Mouse (Mus musculus): Measurements from ENCODE around the gene Gm20604. TPM values are rescaled to one million over a fixed set of nuclear protein-coding genes. Genes with fewer than 3 reads are reported as not detected.

Gm20604 gene
- polyA plus RNA-seq (2015; fragmentation: Nextera tagmentation; extraction: Ambion mirVana), result 40.7 and 43.7 TPM in 2 replicates

GRCm38 (mm10) chr12:102758403-102758756 lies at the start of gene Gm20604:
TSS of gene Gm20604 (minus strand) at chr12:102758672.
- Histone ChIP-seq H3K9ac (peak within 1 kb of the TSS; percentile 87), H3K4me3 (peak within 1 kb of the TSS; percentile 87), H3K27me3 (no peaks in the 10 kb centered on the region), H3K9me3 (no peaks in the 10 kb centered on the region), H3K36me3 (peaks cover 8% of the 10 kb centered on the region; the same call in 1 of the 2 replicates), H3K27ac (peak within 1 kb of the TSS; percentile 93), H3K4me2 (peak within 1 kb of the TSS; percentile 95), H3K4me1 (replicated peaks) (peaks cover 37% of the 10 kb centered on the region)
- WGBS, result under 1% methylated on average over 10 of the region's 10 CpGs
- peak; percentile 4; the same call in 1 of the 2 replicates for ATAC-seq (ENCODE audit: low FRiP score)

- no peaks in the 10 kb centered on the region for H3K27me3 ChIP-seq
- WGBS, result 90% methylated on average over 2 of the region's 2 CpGs
- H3K4me3 ChIP-seq, result no peak overlapping the region
- no peaks in the 10 kb centered on the region for H3K4me1 ChIP-seq (replicated peaks)
- no peaks in the 10 kb centered on the region for H3K9me3 ChIP-seq
- H3K27ac ChIP-seq, result no peak overlapping the region
- H3K9ac ChIP-seq, result no peak overlapping the region
- peaks cover 5% of the 10 kb centered on the region; the same call in 1 of the 2 replicates for H3K36me3 ChIP-seq
- H3K4me2 ChIP-seq, result no peak overlapping the region
- ATAC-seq (ENCODE audit: low FRiP score), result no peak
These were observed 41.1 kb upstream of the Gm20604 start for GRCm38 (mm10) chr12:102799528-102799927.

GRCm38 (mm10) chr12:102787927-102788326 lies 29.5 kb upstream of the Gm20604 start:
- H3K4me2 ChIP-seq, result no peak overlapping the region
- H3K36me3 ChIP-seq, result peaks cover 77% of the 10 kb centered on the region
- no peaks in the 10 kb centered on the region for H3K9me3 ChIP-seq
- H3K27ac ChIP-seq, result no peak overlapping the region
- no peaks in the 10 kb centered on the region for H3K4me1 ChIP-seq (replicated peaks)
- H3K4me3 ChIP-seq, result no peak overlapping the region
- WGBS, result 93% methylated on average over 7 of the region's 7 CpGs
- H3K27me3 ChIP-seq, result no peaks in the 10 kb centered on the region
- ATAC-seq (ENCODE audit: low FRiP score), result no peak
- H3K9ac ChIP-seq, result no peak overlapping the region

GRCm38 (mm10) chr12:102785593-102785985 lies 27.1 kb upstream of the Gm20604 start:
- Histone ChIP-seq H3K36me3 (peaks cover 63% of the 10 kb centered on the region), H3K9me3 (no peaks in the 10 kb centered on the region), H3K27ac (no peak overlapping the region), H3K9ac (no peak overlapping the region), H3K27me3 (no peaks in the 10 kb centered on the region), H3K4me2 (no peak overlapping the region), H3K4me1 (replicated peaks) (no peaks in the 10 kb centered on the region), H3K4me3 (no peak overlapping the region)
- ATAC-seq (ENCODE audit: low FRiP score), result no peak
- 64% methylated on average over 5 of the region's 5 CpGs for WGBS

- no peak overlapping the region for H3K4me2 ChIP-seq
- H3K4me1 ChIP-seq (replicated peaks), result no peaks in the 10 kb centered on the region
- H3K27ac ChIP-seq, result no peak overlapping the region
- no peaks in the 10 kb centered on the region for H3K9me3 ChIP-seq
- H3K9ac ChIP-seq, result no peak overlapping the region
- no peak for ATAC-seq (ENCODE audit: low FRiP score)
- H3K4me3 ChIP-seq, result no peak overlapping the region
- peaks cover 61% of the 10 kb centered on the region for H3K36me3 ChIP-seq
- H3K27me3 ChIP-seq, result no peaks in the 10 kb centered on the region
- 91% methylated on average over 19 of the region's 19 CpGs for WGBS
These were observed 26.6 kb upstream of the Gm20604 start for GRCm38 (mm10) chr12:102784899-102785592.

GRCm38 (mm10) chr12:102782841-102783240 lies 24.4 kb upstream of the Gm20604 start:
- H3K27ac ChIP-seq, result no peak overlapping the region
- no peak for ATAC-seq (ENCODE audit: low FRiP score)
- no peaks in the 10 kb centered on the region for H3K9me3 ChIP-seq
- H3K4me1 ChIP-seq (replicated peaks), result no peaks in the 10 kb centered on the region
- H3K4me3 ChIP-seq, result no peak overlapping the region
- no peaks in the 10 kb centered on the region for H3K27me3 ChIP-seq
- no peak overlapping the region for H3K9ac ChIP-seq
- 94% methylated on average over 5 of the region's 5 CpGs for WGBS
- no peak overlapping the region for H3K4me2 ChIP-seq
- H3K36me3 ChIP-seq, result peaks cover 52% of the 10 kb centered on the region

- Histone ChIP-seq H3K27me3 (no peaks in the 10 kb centered on the region), H3K4me1 (replicated peaks) (no peaks in the 10 kb centered on the region), H3K9ac (no peak overlapping the region), H3K4me2 (no peak overlapping the region), H3K36me3 (peaks cover 53% of the 10 kb centered on the region), H3K9me3 (no peaks in the 10 kb centered on the region), H3K27ac (no peak overlapping the region), H3K4me3 (no peak overlapping the region)
- no peak for ATAC-seq (ENCODE audit: low FRiP score)
- 58% methylated on average over 3 of the region's 3 CpGs for WGBS
These were observed 21.0 kb upstream of the Gm20604 start for GRCm38 (mm10) chr12:102779452-102779851.

- 86% methylated on average over 5 of the region's 5 CpGs for WGBS
- Histone ChIP-seq H3K36me3 (peaks cover 54% of the 10 kb centered on the region), H3K9ac (no peak overlapping the region), H3K4me3 (no peak overlapping the region), H3K4me2 (no peak overlapping the region), H3K27ac (no peak overlapping the region), H3K9me3 (no peaks in the 10 kb centered on the region), H3K4me1 (replicated peaks) (no peaks in the 10 kb centered on the region), H3K27me3 (no peaks in the 10 kb centered on the region)
- ATAC-seq (ENCODE audit: low FRiP score), result no peak
These were observed 19.7 kb upstream of the Gm20604 start for GRCm38 (mm10) chr12:102778151-102778550.

GRCm38 (mm10) chr12:102776035-102776434 lies 17.6 kb upstream of the Gm20604 start:
- 93% methylated on average over 14 of the region's 14 CpGs for WGBS
- no peak overlapping the region for H3K27ac ChIP-seq
- H3K9me3 ChIP-seq, result no peaks in the 10 kb centered on the region
- no peaks in the 10 kb centered on the region for H3K27me3 ChIP-seq
- no peak overlapping the region for H3K4me3 ChIP-seq
- H3K4me2 ChIP-seq, result no peak overlapping the region
- ATAC-seq (ENCODE audit: low FRiP score), result no peak
- peaks cover 66% of the 10 kb centered on the region for H3K36me3 ChIP-seq
- no peaks in the 10 kb centered on the region for H3K4me1 ChIP-seq (replicated peaks)
- no peak overlapping the region for H3K9ac ChIP-seq

GRCm38 (mm10) chr12:102772676-102773075 lies 14.2 kb upstream of the Gm20604 start:
- Histone ChIP-seq H3K36me3 (peaks cover 89% of the 10 kb centered on the region), H3K27ac (no peak overlapping the region), H3K27me3 (no peaks in the 10 kb centered on the region), H3K4me1 (replicated peaks) (no peaks in the 10 kb centered on the region), H3K4me2 (no peak overlapping the region), H3K9me3 (no peaks in the 10 kb centered on the region), H3K9ac (no peak overlapping the region), H3K4me3 (no peak overlapping the region)
- 92% methylated on average over 5 of the region's 5 CpGs for WGBS
- no peak for ATAC-seq (ENCODE audit: low FRiP score)

- peaks cover 91% of the 10 kb centered on the region for H3K36me3 ChIP-seq
These were observed 13.1 kb upstream of the Gm20604 start for GRCm38 (mm10) chr12:102771601-102772000.

GRCm38 (mm10) chr12:102769000-102769399 lies 10.5 kb upstream of the Gm20604 start:
- H3K4me1 ChIP-seq (replicated peaks), result no peaks in the 10 kb centered on the region
- H3K36me3 ChIP-seq, result peaks cover 88% of the 10 kb centered on the region
- no peak overlapping the region for H3K4me3 ChIP-seq
- no peaks in the 10 kb centered on the region for H3K27me3 ChIP-seq
- no peak for ATAC-seq (ENCODE audit: low FRiP score)
- no peak overlapping the region for H3K9ac ChIP-seq
- H3K4me2 ChIP-seq, result no peak overlapping the region
- H3K27ac ChIP-seq, result no peak overlapping the region
- no peaks in the 10 kb centered on the region for H3K9me3 ChIP-seq
- WGBS, result 95% methylated on average over 4 of the region's 4 CpGs

More at GRCm38 (mm10) chr12:102771601-102772000, 13.1 kb upstream of the Gm20604 start:
- H3K4me1 ChIP-seq (replicated peaks), result no peaks in the 10 kb centered on the region
- no peak overlapping the region for H3K27ac ChIP-seq
- 95% methylated on average over 8 of the region's 8 CpGs for WGBS
- H3K9ac ChIP-seq, result no peak overlapping the region
- no peak for ATAC-seq (ENCODE audit: low FRiP score)
- H3K4me3 ChIP-seq, result no peak overlapping the region
- no peak overlapping the region for H3K4me2 ChIP-seq
- no peaks in the 10 kb centered on the region for H3K9me3 ChIP-seq
- no peaks in the 10 kb centered on the region for H3K27me3 ChIP-seq

- H3K36me3 ChIP-seq, result peaks cover 51% of the 10 kb centered on the region
- H3K9me3 ChIP-seq, result no peaks in the 10 kb centered on the region
- H3K4me2 ChIP-seq, result no peak overlapping the region
- peaks cover 15% of the 10 kb centered on the region for H3K4me1 ChIP-seq (replicated peaks)
- H3K27me3 ChIP-seq, result no peaks in the 10 kb centered on the region
- no peak overlapping the region for H3K4me3 ChIP-seq
- no peak overlapping the region for H3K27ac ChIP-seq
- no peak overlapping the region for H3K9ac ChIP-seq
- ATAC-seq (ENCODE audit: low FRiP score), result no peak
These were observed 5.2 kb upstream of the Gm20604 start for GRCm38 (mm10) chr12:102763696-102764095.
